Mouse (Mus musculus) lung, embryonic 16.5 days (tissue): ENCODE measurements around the gene Inpp4b. TPM values are rescaled to one million over a fixed set of nuclear protein-coding genes. Genes with fewer than 3 reads are reported as not detected.

ENCODE experiments used
- ATAC-seq: fragments of 200-750 bp; cut with Nextera tagmentation; 2 replicates; pipeline ENCODE4 v1.8.0; 2017; ENCODE audit warnings: low read depth, mild to moderate bottlenecking, moderate library complexity
- H3K27ac ChIP-seq: fragments of 300-500 bp; sonication (generic); 2 replicates; pipeline ENCODE4 v1.5.1; 2014; ENCODE audit warnings: mild to moderate bottlenecking, control low read depth, low read length
- H3K27me3 ChIP-seq: fragments of 300-500 bp; sonication (generic); 2 replicates; pipeline ENCODE4 v1.6.1; 2014; ENCODE audit warnings: low read depth, low read length, mixed read lengths; ENCODE audit not compliant: control insufficient read depth, insufficient read depth
- H3K36me3 ChIP-seq: fragments of 300-500 bp; sonication (generic); 2 replicates; pipeline ENCODE4 v1.6.1; 2014; ENCODE audit warnings: low read length; ENCODE audit not compliant: control insufficient read depth, insufficient read depth
- H3K4me1 ChIP-seq: fragments of 300-500 bp; sonication (generic); replicated peaks from 2 replicates; pipeline ENCODE4 v1.6.1; 2014; ENCODE audit warnings: low read length, mixed read lengths; ENCODE audit not compliant: control insufficient read depth, insufficient read depth
- H3K4me2 ChIP-seq: fragments of 300-500 bp; sonication (generic); 2 replicates; pipeline ENCODE4 v1.6.1; 2014; ENCODE audit warnings: low read depth, low read length, control low read depth
- H3K4me3 ChIP-seq: fragments of 300-500 bp; sonication (generic); 2 replicates; pipeline ENCODE4 v1.5.1; 2014; ENCODE audit warnings: mild to moderate bottlenecking, low read length, control low read depth
- H3K9ac ChIP-seq: fragments of 300-500 bp; sonication (generic); 2 replicates; pipeline ENCODE4 v1.6.1; 2014; ENCODE audit warnings: low read length, control low read depth
- H3K9me3 ChIP-seq: fragments of 300-500 bp; sonication (generic); 2 replicates; pipeline ENCODE4 v1.6.1; 2016; ENCODE audit warnings: low read length; ENCODE audit not compliant: control insufficient read depth
- WGBS: fragments of 180-500 bp; shearing (Covaris S2); extraction: QIAGEN DNeasy Blood & Tissue Kit; methylation state at CpG from one replicate; pipeline ENCODE4 v1.1.7; 2014; 5-methylcytosine and 5-hydroxymethylcytosine counted together
- polyA plus RNA-seq: library from polyadenylated mRNA; unstranded; fragments of >200 nt; fragmentation: Nextera tagmentation; extraction: Ambion mirVana; gene quantifications from 2 replicates; pipeline ENCODE4 v1.2.1, GENCODE M21; 2015

The Inpp4b gene
- polyA plus RNA-seq, 1 experiment from 2014 or later = 16.5 TPM

DNA sequence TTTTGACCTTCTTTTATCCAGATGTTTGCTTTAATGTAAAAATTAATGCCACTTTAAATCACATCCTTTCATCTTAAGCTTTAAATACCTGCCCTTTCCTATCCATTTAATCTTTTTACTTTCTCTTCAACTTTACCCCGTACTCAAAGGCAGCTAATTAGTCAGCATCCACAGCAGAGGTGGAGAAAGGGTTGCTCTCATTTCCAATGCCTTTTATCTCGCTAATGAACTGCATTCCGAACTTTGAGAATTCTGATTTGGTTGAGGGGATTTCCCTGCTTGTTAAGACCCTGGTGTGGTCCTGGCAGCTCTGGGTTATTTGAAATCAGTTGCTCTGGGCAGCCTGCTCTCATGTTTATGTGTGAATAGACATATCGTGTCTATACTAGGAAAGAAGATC is 185.3 kb downstream of the Inpp4b start:
- no peak for ATAC-seq
- no peak overlapping the region for H3K27ac ChIP-seq
- H3K9me3 ChIP-seq = no peaks in the 10 kb centered on the region
- no peaks in the 10 kb centered on the region for H3K27me3 ChIP-seq
- H3K36me3 ChIP-seq = no peaks in the 10 kb centered on the region
- no peak overlapping the region for H3K4me3 ChIP-seq
- 32% methylated on average over 4 of the region's 4 CpGs for WGBS
- no peak overlapping the region for H3K9ac ChIP-seq
- H3K4me2 ChIP-seq = no peak overlapping the region
- H3K4me1 ChIP-seq = no peaks in the 10 kb centered on the region

DNA sequence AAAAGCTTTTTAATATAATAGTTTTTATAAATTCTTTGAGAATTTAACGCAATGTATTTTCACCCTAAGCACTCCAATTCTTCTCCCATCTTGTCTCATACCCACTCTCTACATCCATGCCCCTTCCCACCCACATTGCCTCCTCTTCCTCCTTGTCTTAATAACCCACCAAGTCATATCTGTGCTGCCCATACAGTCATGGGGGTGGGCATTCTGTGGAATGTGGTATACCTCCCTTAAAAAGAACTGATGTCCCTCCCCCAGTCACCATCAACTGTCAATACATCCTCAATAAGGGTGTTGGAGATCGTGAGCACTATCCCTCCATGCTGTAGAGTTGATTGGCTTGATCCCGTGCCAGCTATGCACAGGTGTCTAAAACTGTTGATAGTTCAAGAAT is 196.0 kb downstream of the Inpp4b start:
- Histone ChIP-seq H3K27me3 (no peaks in the 10 kb centered on the region), H3K27ac (no peak overlapping the region), H3K4me1 (no peaks in the 10 kb centered on the region), H3K36me3 (no peaks in the 10 kb centered on the region), H3K4me2 (no peak overlapping the region), H3K4me3 (no peak overlapping the region), H3K9me3 (no peaks in the 10 kb centered on the region), H3K9ac (no peak overlapping the region)
- ATAC-seq = no peak
- WGBS = 76% methylated on average over 3 of the region's 3 CpGs

DNA sequence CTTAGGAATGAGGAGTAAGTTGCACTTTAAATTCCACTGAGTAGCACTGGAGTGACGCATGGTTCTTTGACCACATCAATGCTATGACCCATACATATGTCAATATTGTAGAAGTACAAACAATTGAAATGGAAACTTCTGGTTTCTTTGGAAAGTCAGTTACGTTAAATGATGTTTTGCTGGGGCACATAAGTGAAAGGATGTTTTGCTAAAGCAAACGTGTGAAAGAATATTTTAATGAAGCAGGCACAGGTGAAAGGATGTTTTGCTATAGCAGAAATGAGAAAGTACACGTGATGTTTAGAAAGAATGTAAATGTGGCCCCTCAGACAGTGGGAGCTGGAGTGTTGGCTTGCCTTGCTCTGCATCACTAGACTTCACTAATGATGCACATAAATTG is 216.2 kb downstream of the Inpp4b start:
- 64% methylated on average over 4 of the region's 4 CpGs for WGBS
- Histone ChIP-seq H3K4me3 (no peak overlapping the region), H3K9ac (no peak overlapping the region)

DNA sequence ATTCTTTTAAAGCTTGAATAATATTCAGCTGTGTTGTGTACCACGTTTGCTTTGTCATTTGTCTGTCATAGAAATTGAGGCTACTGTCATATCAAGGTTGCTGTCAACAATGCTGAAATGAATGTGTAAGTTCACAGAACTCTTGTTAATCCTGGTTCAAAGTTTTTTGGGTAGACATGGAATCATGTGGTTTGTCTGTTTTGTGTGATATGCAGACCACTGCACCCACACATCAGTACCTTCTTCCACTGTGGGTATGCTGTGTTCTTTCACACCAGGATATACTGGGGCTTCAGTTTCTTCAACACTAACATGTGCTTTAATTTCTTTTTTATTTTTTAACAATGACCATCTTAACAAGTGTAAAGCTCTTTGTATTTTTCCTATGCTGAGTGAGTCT is 220.0 kb downstream of the Inpp4b start:
- Histone ChIP-seq H3K27ac (no peak overlapping the region), H3K27me3 (no peaks in the 10 kb centered on the region), H3K4me2 (no peak overlapping the region), H3K9me3 (no peaks in the 10 kb centered on the region), H3K4me3 (no peak overlapping the region), H3K4me1 (no peaks in the 10 kb centered on the region), H3K36me3 (no peaks in the 10 kb centered on the region), H3K9ac (no peak overlapping the region)
- WGBS = 56% methylated on average over 1 of the region's 1 CpGs
- no peak for ATAC-seq

More for the DNA sequence above, 216.2 kb downstream of the Inpp4b start:
- H3K4me2 ChIP-seq = no peak overlapping the region
- no peak overlapping the region for H3K27ac ChIP-seq
- ATAC-seq = no peak
- no peaks in the 10 kb centered on the region for H3K9me3 ChIP-seq
- no peaks in the 10 kb centered on the region for H3K27me3 ChIP-seq
- H3K4me1 ChIP-seq = no peaks in the 10 kb centered on the region
- no peaks in the 10 kb centered on the region for H3K36me3 ChIP-seq

DNA sequence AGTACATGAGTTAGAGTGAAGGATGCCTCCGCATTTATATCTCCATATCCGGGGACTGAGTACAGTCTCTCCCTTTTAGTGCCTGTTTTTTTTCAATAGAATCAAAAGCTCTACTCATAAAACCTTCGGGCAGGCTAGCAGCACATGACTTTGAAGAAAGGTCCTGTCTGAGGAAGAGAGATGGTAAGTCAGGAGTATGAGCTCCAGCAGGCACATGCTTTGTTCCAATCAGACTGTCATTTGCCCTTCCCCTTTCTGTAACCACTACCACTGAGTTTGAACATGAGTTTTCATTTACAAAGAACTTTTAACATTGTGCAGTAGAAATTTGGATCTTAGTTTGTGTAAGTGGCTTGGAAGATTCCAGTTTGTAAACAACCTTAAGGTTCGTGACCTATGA is 223.1 kb downstream of the Inpp4b start:
- Histone ChIP-seq H3K9me3 (no peaks in the 10 kb centered on the region), H3K4me1 (no peaks in the 10 kb centered on the region), H3K4me2 (no peak overlapping the region), H3K27ac (no peak overlapping the region), H3K27me3 (no peaks in the 10 kb centered on the region), H3K9ac (no peak overlapping the region), H3K36me3 (no peaks in the 10 kb centered on the region), H3K4me3 (no peak overlapping the region)
- no peak for ATAC-seq
- 75% methylated on average over 4 of the region's 4 CpGs for WGBS

DNA sequence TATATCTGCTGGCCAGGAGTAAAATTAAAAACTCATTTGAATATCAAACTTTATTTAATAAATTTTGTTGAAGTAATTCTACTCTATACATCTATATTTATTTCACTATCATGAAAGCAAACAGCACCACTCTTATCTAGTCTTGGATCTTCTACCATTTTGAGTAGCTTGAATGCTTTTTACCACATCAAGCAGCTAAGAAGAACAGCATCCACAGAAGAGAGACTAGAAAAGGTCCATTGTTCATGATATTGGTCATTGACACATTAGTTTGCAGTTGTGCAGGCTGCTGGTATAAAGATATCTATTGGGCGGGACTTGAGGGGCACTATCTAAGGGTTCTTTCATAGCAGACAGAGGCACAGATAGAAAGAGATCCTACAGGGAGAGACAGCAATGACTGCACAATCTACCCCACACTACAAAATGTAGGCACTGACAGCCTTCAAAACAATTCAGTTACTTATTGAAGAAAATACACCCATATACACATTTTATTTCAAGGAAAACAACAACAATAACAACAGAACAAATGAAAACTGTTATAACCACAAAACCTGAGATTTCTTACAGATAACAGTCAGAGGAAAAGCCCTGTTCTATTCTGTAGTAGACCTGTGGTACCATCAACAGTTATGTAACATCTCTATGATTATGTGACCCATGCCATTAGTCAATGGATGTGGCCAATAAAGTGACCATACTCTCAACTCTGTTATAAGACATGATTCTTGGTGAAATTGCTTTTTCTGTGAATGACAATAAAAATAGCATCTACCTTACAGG is 230.2 kb downstream of the Inpp4b start:
- H3K4me3 ChIP-seq = no peak overlapping the region
- no peak overlapping the region for H3K27ac ChIP-seq
- H3K4me2 ChIP-seq = no peak overlapping the region
- H3K4me1 ChIP-seq = no peaks in the 10 kb centered on the region
- no peak overlapping the region for H3K9ac ChIP-seq
- ATAC-seq = no peak
- no peaks in the 10 kb centered on the region for H3K27me3 ChIP-seq
- no peaks in the 10 kb centered on the region for H3K9me3 ChIP-seq
- WGBS = 95% methylated on average over 1 of the region's 1 CpGs
- H3K36me3 ChIP-seq = no peaks in the 10 kb centered on the region

DNA sequence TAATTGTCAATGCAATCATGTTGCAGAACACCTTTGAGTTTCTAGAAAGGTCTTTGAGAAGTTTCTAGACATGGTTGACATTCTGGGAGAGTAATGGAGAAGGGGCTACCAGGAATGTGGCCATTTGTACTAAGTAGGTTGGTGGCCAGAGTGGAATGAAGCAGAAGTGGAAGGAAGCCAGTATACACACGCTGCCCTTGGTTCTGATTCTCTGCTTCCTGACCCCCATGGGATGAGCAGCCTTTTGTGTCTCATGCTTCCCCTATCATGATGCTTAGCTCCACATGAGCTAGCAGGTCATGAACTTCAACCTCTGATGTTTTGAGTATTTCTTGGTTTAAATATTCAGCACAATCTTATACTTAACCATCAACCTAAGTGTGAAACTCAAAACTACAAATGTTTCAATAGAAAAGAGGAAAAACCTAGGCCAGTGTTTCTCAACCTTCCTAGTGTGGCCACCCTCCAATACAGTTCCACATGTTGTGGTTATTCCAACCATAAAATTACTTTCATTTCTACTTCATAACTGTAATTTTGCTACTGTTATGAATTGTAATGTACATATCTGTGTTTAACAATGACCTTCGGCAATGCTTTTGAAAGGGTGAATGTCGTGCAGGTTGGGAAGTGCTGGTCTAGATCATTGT is 233.0 kb downstream of the Inpp4b start:
- Histone ChIP-seq H3K36me3 (no peaks in the 10 kb centered on the region), H3K27ac (no peak overlapping the region), H3K4me1 (0 out of 2 replicates have a peak, but pooled peaks cover 3% of the 10 kb centered on the region), H3K4me2 (no peak overlapping the region), H3K27me3 (no peaks in the 10 kb centered on the region), H3K4me3 (no peak overlapping the region), H3K9me3 (no peaks in the 10 kb centered on the region), H3K9ac (no peak overlapping the region)
- 82% methylated on average over 3 of the region's 3 CpGs for WGBS
- no peak for ATAC-seq

DNA sequence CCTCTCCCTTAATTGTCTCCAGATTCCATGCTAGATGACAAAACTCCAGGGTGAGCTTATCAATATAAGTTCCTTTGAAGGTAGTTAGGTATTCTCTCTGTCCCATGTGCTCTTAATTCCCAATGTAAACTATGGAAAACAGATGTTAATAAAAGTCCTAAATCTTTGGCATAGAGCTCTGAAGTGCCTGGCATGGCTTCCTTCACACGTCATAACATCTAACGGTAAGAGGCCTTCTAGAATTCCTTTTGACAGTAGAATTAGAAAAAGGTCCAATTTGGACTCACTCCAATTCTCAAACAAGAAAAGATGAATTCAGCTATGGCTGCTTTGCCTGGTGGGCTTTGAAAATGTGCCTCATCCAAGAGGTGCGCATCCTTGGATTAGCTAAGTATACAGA is 236.6 kb downstream of the Inpp4b start:
- 0 out of 2 replicates have a peak, but pooled peaks cover 3% of the 10 kb centered on the region for H3K4me1 ChIP-seq
- H3K9me3 ChIP-seq = no peaks in the 10 kb centered on the region
- H3K4me2 ChIP-seq = no peak overlapping the region
- H3K9ac ChIP-seq = no peak overlapping the region
- no peak overlapping the region for H3K27ac ChIP-seq
- ATAC-seq = no peak
- no peak overlapping the region for H3K4me3 ChIP-seq
- H3K36me3 ChIP-seq = no peaks in the 10 kb centered on the region
- no peaks in the 10 kb centered on the region for H3K27me3 ChIP-seq
- WGBS = 30% methylated on average over 3 of the region's 3 CpGs

DNA sequence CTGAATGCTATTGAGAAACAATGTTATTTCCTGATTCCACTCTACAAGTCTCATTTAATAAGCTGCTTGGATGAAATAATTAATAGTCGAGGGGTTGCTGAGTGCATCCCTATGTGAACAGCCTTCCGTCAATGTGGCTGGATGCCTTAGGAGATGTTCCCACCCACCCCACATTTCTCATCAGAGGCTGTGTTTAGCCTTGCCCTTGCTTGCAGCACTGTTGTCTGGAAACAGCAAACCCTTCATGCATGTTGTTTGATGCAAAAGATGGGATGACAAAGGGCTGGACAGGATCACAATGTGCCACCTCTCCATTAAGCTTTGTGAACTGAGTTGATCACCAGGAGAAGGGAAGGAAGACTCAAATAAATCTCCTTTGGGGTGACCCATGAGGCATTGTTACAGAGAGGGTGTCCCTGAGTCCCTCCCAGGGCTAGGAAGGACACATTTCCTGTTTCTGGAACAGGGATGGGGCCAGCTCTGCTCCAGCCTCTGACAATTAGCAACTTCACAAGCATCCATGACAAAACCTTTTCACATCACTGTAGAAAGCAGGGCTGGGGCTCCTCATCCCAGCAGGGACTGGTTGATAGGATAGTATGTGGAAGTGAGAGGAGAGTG is 239.6 kb downstream of the Inpp4b start:
- H3K4me3 ChIP-seq = no peak overlapping the region
- no peaks in the 10 kb centered on the region for H3K36me3 ChIP-seq
- whole genome bisulfite sequencing = 68% methylated on average over 2 of the region's 2 CpGs
- no peak overlapping the region; the same call in 1 of the 2 replicates for H3K27ac ChIP-seq
- no peak overlapping the region for H3K9ac ChIP-seq
- ATAC-seq = peak; percentile 88
- no peaks in the 10 kb centered on the region for H3K27me3 ChIP-seq
- H3K4me2 ChIP-seq = no peak overlapping the region
- H3K9me3 ChIP-seq = no peaks in the 10 kb centered on the region
- 0 out of 2 replicates have a peak, but pooled peaks cover 3% of the 10 kb centered on the region for H3K4me1 ChIP-seq
